Mouse (Mus musculus): ENCODE data around the gene Cited1.

DNA sequence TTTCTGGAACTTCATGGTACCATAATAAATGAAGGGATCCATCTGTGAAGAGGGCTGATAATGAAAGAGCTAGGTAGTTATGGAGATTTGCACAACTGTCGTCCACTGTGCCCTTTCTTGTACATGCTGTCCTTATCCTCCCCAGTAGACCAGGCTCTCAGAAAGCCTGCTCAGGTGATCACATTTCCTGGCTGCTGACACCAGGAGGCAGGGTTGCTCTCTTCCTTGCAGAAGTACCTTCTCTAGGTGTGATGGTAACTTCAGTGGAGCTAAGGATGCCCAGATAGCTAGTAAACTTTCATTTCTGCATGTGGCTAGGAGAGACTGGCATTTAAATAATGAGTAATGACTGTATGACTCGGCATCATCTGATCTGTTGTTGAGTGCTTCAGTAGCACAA, 7.6 kb downstream of the Cited1 start:
- TF ChIP-seq POLR2A (IDR thresholded peaks at IDR 0.05; ENCODE audit: insufficient read depth, low read depth, low read length) (no peak), CTCF (IDR thresholded peaks at IDR 0.05; ENCODE audit: insufficient read depth, low read depth, low read length) (no peak)

Measured in olfactory bulb, adult 2 months (tissue).